In the genomic region with DNA sequence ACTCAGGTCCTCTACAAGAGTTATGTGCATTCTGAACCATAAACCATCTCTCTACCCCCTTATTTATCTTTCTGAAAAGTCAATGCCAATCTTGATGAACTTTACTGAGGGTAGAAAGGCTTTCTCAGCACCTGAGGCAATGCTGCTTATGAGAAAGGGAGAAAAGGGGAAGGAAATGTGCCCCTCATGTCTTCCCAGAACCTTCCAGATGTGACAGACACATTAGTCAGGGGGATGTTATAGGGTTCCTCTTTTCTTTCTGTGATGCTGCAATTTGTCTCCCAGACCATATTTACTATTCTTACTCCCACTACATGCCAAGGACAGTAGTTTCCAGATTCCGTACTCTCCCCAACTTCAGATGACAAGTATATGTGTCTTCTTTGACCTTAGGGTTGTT, we compare ENCODE assay signal across 29 mouse cellular contexts. TPM values are rescaled to one million over a fixed set of nuclear protein-coding genes. Genes with fewer than 3 reads are reported as not detected.
DNase-seq lines count a peak whose midpoint lies in the region; ATAC-seq and TF ChIP-seq lines count a peak whose summit lies in the region.
"Had no signal": no experiment of that assay in that cellular context is flagged by ENCODE, and none has a peak within 500 bp of the region (broad histone marks: within the 10 kb centered on the region; RNA-seq: fewer than 3 reads in every experiment).

No protein-coding gene starts in this region.

- H3K4me1 ChIP-seq in MEL (ENCODE audit: control insufficient read depth in 1 of 2, insufficient read depth in 2 of 2, low read length in 2 of 2) = no peaks in the 10 kb centered on the region
- no peaks in the 10 kb centered on the region for H3K4me1 ChIP-seq in kidney, adult 2 months (ENCODE audit: control insufficient read depth, insufficient read depth, low read length)
- H3K4me1 ChIP-seq: embryonic facial prominence, embryonic 10.5 days; embryonic facial prominence, embryonic 12.5 days; forebrain, embryonic 13.5 days; forebrain, embryonic 15.5 days had no signal

- TF ChIP-seq CTCF in MEL (IDR thresholded peaks at IDR 0.05 in 2 of 3, conservative IDR thresholded peaks at IDR 0.05 in 1 of 3; ENCODE audit: control insufficient read depth in 1 of 3, insufficient read depth in 1 of 3, low read depth in 2 of 3, low read length in 3 of 3, poor library complexity in 1 of 3, severe bottlenecking in 1 of 3) = no peak
- TF ChIP-seq CTCF in kidney, adult 2 months (conservative IDR thresholded peaks at IDR 0.05; ENCODE audit: insufficient read depth, insufficient read length, low read depth, low read length) = no peak

- no peak overlapping the region for H3K9ac ChIP-seq in MEL (ENCODE audit: control insufficient read depth, low read depth, low read length, poor library complexity, severe bottlenecking)
- H3K9ac ChIP-seq: embryonic facial prominence, embryonic 12.5 days; forebrain, embryonic 13.5 days; forebrain, embryonic 15.5 days; forebrain, postnatal 0 days had no signal

- H3K9me3 ChIP-seq in MEL (replicated peaks; ENCODE audit: insufficient read depth, low read length) = no peaks in the 10 kb centered on the region
- H3K9me3 ChIP-seq: embryonic facial prominence, embryonic 10.5 days; embryonic facial prominence, embryonic 12.5 days; forebrain, embryonic 13.5 days; forebrain, embryonic 15.5 days had no signal

- H3K79me2 ChIP-seq in MEL (ENCODE audit: control insufficient read depth, insufficient read depth, low read length, poor library complexity) = no peaks in the 10 kb centered on the region

- no peak overlapping the region for H3K4me3 ChIP-seq in MEL (ENCODE audit: control insufficient read depth in 1 of 2, insufficient read depth in 1 of 2, low read depth in 2 of 2, low read length in 2 of 2)
- no peak overlapping the region for H3K4me3 ChIP-seq in kidney, adult 2 months (ENCODE audit: insufficient read depth, low read depth, low read length)
- H3K4me3 ChIP-seq: embryonic facial prominence, embryonic 10.5 days; embryonic facial prominence, embryonic 12.5 days; forebrain, embryonic 13.5 days; forebrain, embryonic 15.5 days had no signal

- TF ChIP-seq RAD21 in MEL (IDR thresholded peaks at IDR 0.05; ENCODE audit: low read depth, low read length) = no peak

- H3K27me3 ChIP-seq in MEL (ENCODE audit: control insufficient read depth in 1 of 2, insufficient read depth in 2 of 2, low read length in 2 of 2) = no peaks in the 10 kb centered on the region
- H3K27me3 ChIP-seq in splenic B cell, adult 2 months (ENCODE audit: control insufficient read depth, insufficient read depth, low read length, poor library complexity, severe bottlenecking) = no peaks in the 10 kb centered on the region
- no peaks in the 10 kb centered on the region for H3K27me3 ChIP-seq in kidney, adult 2 months (replicated peaks; ENCODE audit: control insufficient read depth, insufficient read depth, low read length)
- H3K27me3 ChIP-seq: embryonic facial prominence, embryonic 12.5 days; forebrain, embryonic 13.5 days; forebrain, embryonic 15.5 days had no signal

- TF ChIP-seq EP300 in MEL (IDR thresholded peaks at IDR 0.05; ENCODE audit: low read depth in 1 of 2, low read length in 2 of 2) = no peak

- no peak for TF ChIP-seq POLR2A in MEL (IDR thresholded peaks at IDR 0.05; ENCODE audit: control insufficient read depth in 1 of 2, insufficient read depth in 1 of 2, low read depth in 1 of 2, low read length in 2 of 2, poor library complexity in 1 of 2)
- no peak for TF ChIP-seq POLR2A in kidney, adult 2 months (IDR thresholded peaks at IDR 0.05; ENCODE audit: low read depth, low read length)

- DNase-seq in MEL (ENCODE audit: low read depth, low spot score) = peak; percentile 7
- DNase-seq in splenic B cell, adult 2 months (ENCODE audit: low read depth, low spot score) = peak; percentile 3
- DNase-seq in c-Kit-positive CD71-positive TER-119-positive erythroid progenitor cells, embryonic 14.5 days (ENCODE audit: low spot score) = no peak
- no peak for DNase-seq in thymus, postnatal 14 days
- DNase-seq in kidney, adult 2 months = no peak
- DNase-seq: adrenal gland, adult 8-10 months; adrenal gland, postnatal 14 days; adrenal gland, postnatal 36 days; cerebellum, adult 11 months; cerebellum, adult 18-20 months; cerebellum, adult 8-10 months; cerebellum, adult 9-11 months; cerebellum, postnatal 14 days; cerebellum, postnatal 36 days; forebrain, postnatal 0 days had no signal

- no peak overlapping the region for H3K27ac ChIP-seq in MEL (ENCODE audit: control insufficient read depth, low read depth, low read length)
- H3K27ac ChIP-seq in kidney, adult 2 months (ENCODE audit: insufficient read depth, low read depth, low read length) = no peak overlapping the region
- H3K27ac ChIP-seq: embryonic facial prominence, embryonic 10.5 days; embryonic facial prominence, embryonic 12.5 days; forebrain, embryonic 13.5 days; forebrain, embryonic 15.5 days had no signal

- no peaks in the 10 kb centered on the region for H3K36me3 ChIP-seq in MEL (ENCODE audit: control insufficient read depth in 1 of 2, insufficient read depth in 2 of 2, low read length in 2 of 2)
- H3K36me3 ChIP-seq in splenic B cell, adult 2 months (ENCODE audit: control insufficient read depth, insufficient read depth, low read length, poor library complexity, severe bottlenecking) = no peaks in the 10 kb centered on the region
- no peaks in the 10 kb centered on the region for H3K36me3 ChIP-seq in kidney, adult 2 months (ENCODE audit: control insufficient read depth, insufficient read depth, low read length)
- H3K36me3 ChIP-seq: embryonic facial prominence, embryonic 10.5 days; embryonic facial prominence, embryonic 12.5 days; forebrain, embryonic 15.5 days had no signal

- 72% methylated on average over 1 of the region's 1 CpGs for WGBS in kidney, adult 2 months

- peak; percentile 72 for ATAC-seq in common myeloid progenitor, adult 5-6 weeks (replicated peaks; ENCODE audit: low read depth, poor library complexity, severe bottlenecking)
- ATAC-seq in hematopoietic stem cell, adult 5-6 weeks (replicated peaks in 1 of 2; ENCODE audit: insufficient read depth in 1 of 2, low FRiP score in 2 of 2, low TSS enrichment in 1 of 2, low read depth in 1 of 2, poor library complexity in 2 of 2, severe bottlenecking in 2 of 2) = peak; percentile 53 to 64; a peak in 3 of 4 replicates
- ATAC-seq: activated CD4-positive, CD25-positive, alpha-beta regulatory T cell, adult 4 months; forebrain, embryonic 13.5 days; forebrain, embryonic 15.5 days; forebrain, postnatal 0 days; Patski had no signal

TF ChIP-seq in MEL, 35 proteins besides CTCF, POLR2A, EP300 and RAD21:
- TF ChIP-seq CHD2 (IDR thresholded peaks at IDR 0.05; ENCODE audit: low read length) (no peak), BHLHE40 (IDR thresholded peaks at IDR 0.05; ENCODE audit: borderline replicate concordance, low read depth, low read length) (no peak), ZNF384 (IDR thresholded peaks at IDR 0.05; ENCODE audit: low read depth, low read length) (no peak), MYB (IDR thresholded peaks at IDR 0.05; ENCODE audit: low read depth, low read length) (no peak)

RNA-seq across cellular contexts. Expression of gene Akap4, which starts 18.6 kb away (rescaled TPM):
- not detected in 2 replicates for total RNA-seq in MEL (2012; rRNA removed)
- not detected for polyA plus RNA-seq in MEL (2012; ENCODE audit: insufficient read depth in 1 of 2, insufficient read length in 2 of 2, low read depth in 1 of 2, low replicate concordance in 2 of 2, missing spikeins in 1 of 2)
- not detected in 2 replicates for total RNA-seq in common myeloid progenitor, adult 5-6 weeks (2017)
- not detected in 2 replicates for total RNA-seq in hematopoietic stem cell, adult 5-6 weeks (2017)
- polyA plus RNA-seq in kidney, adult 2 months (2012; rRNA removed) = 0.06 and 0.15 TPM in 2 replicates
- total RNA-seq: adrenal gland, adult 18-20 months; adrenal gland, adult 8-10 months; adrenal gland, postnatal 14 days; adrenal gland, postnatal 36 days; ES-E14; forebrain, postnatal 0 days had no signal
- polyA plus RNA-seq: activated CD4-positive, CD25-positive, alpha-beta regulatory T cell, adult 4 months; C2C12; cortical plate, adult 2 months; embryonic facial prominence, embryonic 10.5 days; embryonic facial prominence, embryonic 12.5 days; embryonic facial prominence, embryonic 14.5 days; forebrain, embryonic 11.5 days; forebrain, embryonic 13.5 days; forebrain, embryonic 15.5 days; forebrain, postnatal 0 days; Patski had no signal

RNA-seq across cellular contexts. Expression of gene Ccnb3, which starts 44.5 kb away (rescaled TPM):
- total RNA-seq in MEL (2012; rRNA removed) = not detected in 2 replicates
- not detected for polyA plus RNA-seq in MEL (2012; ENCODE audit: insufficient read depth in 1 of 2, insufficient read length in 2 of 2, low read depth in 1 of 2, low replicate concordance in 2 of 2, missing spikeins in 1 of 2)
- not detected in 2 replicates for total RNA-seq in common myeloid progenitor, adult 5-6 weeks (2017)
- not detected in 2 replicates for total RNA-seq in hematopoietic stem cell, adult 5-6 weeks (2017)
- polyA plus RNA-seq in kidney, adult 2 months (2012; rRNA removed) = not detected in 2 replicates
- total RNA-seq: adrenal gland, adult 18-20 months; adrenal gland, postnatal 14 days; forebrain, postnatal 0 days had no signal
- polyA plus RNA-seq: activated CD4-positive, CD25-positive, alpha-beta regulatory T cell, adult 4 months; C2C12; cortical plate, adult 2 months; forebrain, embryonic 13.5 days; forebrain, embryonic 15.5 days; forebrain, postnatal 0 days had no signal

Comparison
In these comparisons a context has a peak if more than half of its experiments do, and no peak if none do; other contexts are left out.
1. DNase-seq: peak in MEL (single experiment) and splenic B cell, adult 2 months (single experiment); none in c-Kit-positive CD71-positive TER-119-positive erythroid progenitor cells, embryonic 14.5 days (single experiment), thymus, postnatal 14 days (single experiment) and kidney, adult 2 months (single experiment).